Mouse (Mus musculus): ENCODE results near the gene Vps35l. TPM values are rescaled to one million over a fixed set of nuclear protein-coding genes. Genes with fewer than 3 reads are reported as not detected.

Gene Vps35l
- total RNA-seq, 4 experiments from 2014 or later: 17.0 to 19.5 (median 18.3) TPM

- no peak for DNase-seq (ENCODE audit: low spot score in 2 of 2)
These were observed 139.5 kb downstream of the Vps35l start for GRCm38 (mm10) chr7:118879466-118880029.

GRCm38 (mm10) chr7:118883957-118884356 lies 143.9 kb downstream of the Vps35l start:
- DNase-seq (ENCODE audit: low spot score in 2 of 2): no peak

DNA sequence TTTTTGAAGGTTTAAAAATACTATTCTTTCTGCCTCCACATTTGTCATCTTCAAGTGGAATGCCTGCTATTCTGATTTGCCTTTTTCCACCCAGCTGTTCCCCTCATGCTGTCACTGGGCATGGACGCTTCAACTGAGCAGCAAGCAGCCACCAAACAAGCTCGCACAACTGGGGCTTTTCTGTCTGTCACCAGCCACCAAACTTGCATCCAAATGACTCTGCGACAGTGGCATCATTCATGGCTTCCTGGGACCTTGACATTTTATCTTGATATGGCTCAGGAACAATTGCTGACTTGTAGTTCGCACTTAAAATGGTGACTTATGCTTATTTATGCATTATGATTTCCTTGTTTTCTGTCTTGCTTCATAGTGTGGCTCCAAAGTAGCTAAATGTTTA lies 144.9 kb downstream of the Vps35l start:
- DNase-seq (ENCODE audit: low spot score in 2 of 2): no peak

DNA sequence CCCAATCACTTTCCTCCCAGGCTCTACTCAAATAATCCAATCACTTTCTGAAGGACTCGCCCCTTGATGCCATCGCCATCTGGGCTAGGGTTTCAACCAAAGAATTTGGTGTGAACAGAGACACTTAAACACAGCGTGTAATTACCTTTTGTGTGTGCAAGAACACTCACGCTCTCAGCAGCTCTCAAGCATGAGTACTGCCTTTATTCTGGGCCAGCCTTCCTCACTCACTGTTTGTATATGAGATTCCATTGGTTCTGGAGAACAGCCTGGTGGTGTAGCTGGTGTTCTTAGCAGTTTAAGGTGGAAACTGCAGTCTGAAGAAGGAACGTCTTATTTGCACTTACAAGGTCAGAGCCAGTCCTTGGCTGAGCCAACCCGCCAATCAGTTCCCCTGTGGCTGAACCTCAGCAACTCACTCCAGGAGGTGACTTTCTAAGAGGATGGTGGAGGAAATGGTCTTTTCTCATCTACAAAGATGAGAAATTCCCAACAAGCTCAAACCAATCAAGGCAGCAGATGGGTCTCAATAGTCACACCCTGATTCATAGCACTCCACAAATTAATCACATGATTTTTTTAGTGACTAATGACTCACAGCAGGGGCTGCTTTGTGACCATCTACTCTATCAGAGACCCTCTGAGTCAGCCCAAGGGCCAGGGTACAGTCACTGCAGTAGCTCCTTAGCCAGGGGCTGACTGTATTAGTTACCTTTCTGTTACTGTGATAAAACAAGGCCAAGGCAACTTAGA lies 147.5 kb downstream of the Vps35l start:
- DNase-seq (ENCODE audit: low spot score in 2 of 2): no peak

DNA sequence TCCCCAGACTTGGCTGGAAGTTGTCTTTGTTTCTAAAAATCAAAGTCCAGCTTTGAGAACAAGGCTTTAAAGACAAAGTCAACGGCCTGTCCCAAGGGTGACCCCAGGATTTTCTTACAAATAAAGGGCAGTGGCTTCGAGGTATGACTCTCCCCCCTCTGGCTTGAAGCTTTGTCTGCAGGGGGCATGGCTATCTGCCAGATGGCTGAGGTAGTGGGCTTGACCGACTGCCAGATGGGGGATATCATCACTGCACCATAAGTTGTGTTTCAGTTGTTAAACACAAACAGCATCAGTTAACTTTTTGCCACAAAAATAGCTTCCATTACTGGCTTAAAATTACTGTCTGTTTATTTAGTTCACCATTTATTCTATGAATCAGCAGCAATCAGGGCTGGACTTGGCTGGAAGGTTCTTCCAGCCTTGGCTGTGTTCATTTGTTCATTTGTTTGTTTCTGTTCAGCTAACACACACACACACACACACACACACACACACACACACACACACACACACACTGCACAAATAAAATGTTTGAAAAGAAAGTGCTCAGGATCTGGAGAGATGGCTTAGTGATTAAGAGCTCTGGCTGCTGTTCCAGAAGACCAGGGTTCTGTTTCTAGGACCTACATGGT lies 149.1 kb downstream of the Vps35l start:
- no peak for DNase-seq (ENCODE audit: low spot score in 2 of 2)

Other genes with a start within 250 kb of the Vps35l start
- 1 to 10 TPM; 4.4 to 6.9 (median 4.9) TPM for gene Itpripl2, start 248.3 kb upstream of the Vps35l start, total RNA-seq (2022)
- gene Coq7, start 206.9 kb upstream of the Vps35l start, total RNA-seq (2022): 10 to 100 TPM; 42.7 to 51.0 (median 47.7) TPM
- 10 to 100 TPM in 1 of 4 experiments, 1 to 10 TPM in 3; 6.4 to 12.9 (median 8.6) TPM for gene Tmc7, start 155.5 kb upstream of the Vps35l start, total RNA-seq (2022)
- gene Tmc5, start 142.9 kb upstream of the Vps35l start, total RNA-seq (2022): under 1 TPM in 1 of 4 experiments, not detected in 3; 0.11 TPM
- gene Gde1, start 34.4 kb upstream of the Vps35l start, total RNA-seq (2022): 10 to 100 TPM; 46.0 to 55.2 (median 49.7) TPM
- 1 to 10 TPM; 1.4 to 2.7 (median 2.4) TPM for gene Ccp110, start 27.7 kb upstream of the Vps35l start, total RNA-seq (2022)
- under 1 TPM in 2 of 4 experiments, not detected in 2; 0.12 to 0.32 TPM for gene Iqck, start 115.5 kb downstream of the Vps35l start, total RNA-seq (2022)
- 10 to 100 TPM; 21.6 to 28.1 (median 26.1) TPM for gene Knop1, start 116.0 kb downstream of the Vps35l start, total RNA-seq (2022)

Data from gastrocnemius, adult 8-10 months (tissue).